Mouse (Mus musculus): ENCODE measurements around the gene Nhlh1. TPM values are rescaled to one million over a fixed set of nuclear protein-coding genes. Genes with fewer than 3 reads are reported as not detected.

Gene Nhlh1
- total and polyA plus RNA-seq, 3 experiments: not detected

DNA sequence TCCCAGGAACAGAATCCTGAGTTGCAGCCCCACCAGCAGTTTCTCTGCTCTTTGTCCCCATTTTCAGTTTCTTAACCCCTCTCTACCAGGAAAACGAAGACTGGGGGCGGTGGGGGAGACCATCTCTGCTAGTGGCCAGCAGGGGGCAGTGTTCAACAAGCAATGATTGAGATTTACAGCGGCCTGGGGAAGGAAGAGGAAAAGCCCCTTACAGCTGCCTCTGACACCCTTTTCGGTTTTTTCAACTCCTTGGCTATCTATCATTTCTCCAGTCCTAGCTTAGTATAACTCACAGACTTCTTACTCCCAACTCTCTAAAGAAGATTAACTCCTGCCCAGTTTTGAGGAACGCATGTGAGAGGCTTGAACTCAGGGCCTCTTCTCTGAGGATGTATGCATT, 10.4 kb downstream of the Nhlh1 start:
- peak; percentile 91 for DNase-seq (ENCODE audit: low read depth, low spot score)
- Histone ChIP-seq H3K4me1 (ENCODE audit: control insufficient read depth in 1 of 2, insufficient read depth in 2 of 2, low read length in 2 of 2) (0 out of 4 replicates have a peak, but pooled peaks cover 0 to 7% of the 10 kb centered on the region in 2 experiments), H3K9ac (ENCODE audit: control insufficient read depth, low read depth, low read length, poor library complexity, severe bottlenecking) (peak overlapping the region; percentile 4; the same call in 1 of the 2 replicates), H3K9me3 (replicated peaks; ENCODE audit: insufficient read depth, low read length) (no peaks in the 10 kb centered on the region), H3K4me3 (ENCODE audit: control insufficient read depth in 1 of 2, insufficient read depth in 1 of 2, low read depth in 2 of 2, low read length in 2 of 2) (peak overlapping the region; percentile 30 to 43; a peak in 2 of 4 replicates), H3K79me2 (ENCODE audit: control insufficient read depth, insufficient read depth, low read length, poor library complexity) (no peaks in the 10 kb centered on the region), H3K27me3 (ENCODE audit: control insufficient read depth in 1 of 2, insufficient read depth in 2 of 2, low read length in 2 of 2) (no peaks in the 10 kb centered on the region), H3K27ac (ENCODE audit: control insufficient read depth, low read depth, low read length) (peak overlapping the region; percentile 38), H3K36me3 (ENCODE audit: control insufficient read depth in 1 of 2, insufficient read depth in 2 of 2, low read length in 2 of 2) (no peaks in the 10 kb centered on the region; a peak in 1 of 4 replicates)
- peak; percentile 40 to 90 (median 77) for TF ChIP-seq CTCF (IDR thresholded peaks at IDR 0.05 in 2 of 3, conservative IDR thresholded peaks at IDR 0.05 in 1 of 3; ENCODE audit: control insufficient read depth in 1 of 3, insufficient read depth in 1 of 3, low read depth in 2 of 3, low read length in 3 of 3, poor library complexity in 1 of 3, severe bottlenecking in 1 of 3)
- TF ChIP-seq SIN3A (IDR thresholded peaks at IDR 0.05; ENCODE audit: low read length): peak; percentile 60; the same call in 1 of the 2 replicates
- peak; percentile 51; the same call in 1 of the 2 replicates for TF ChIP-seq MAZ (IDR thresholded peaks at IDR 0.05; ENCODE audit: low read depth, low read length)
- TF ChIP-seq RCOR1 (IDR thresholded peaks at IDR 0.05; ENCODE audit: low read depth, low read length): no peak
- TF ChIP-seq RAD21 (IDR thresholded peaks at IDR 0.05; ENCODE audit: low read depth, low read length): peak; percentile 82
- 0 out of 4 replicates have a peak, but pooled peaks of 1 of the 2 experiments have one; percentile 6 for TF ChIP-seq EP300 (IDR thresholded peaks at IDR 0.05; ENCODE audit: low read depth in 1 of 2, low read length in 2 of 2)
- TF ChIP-seq POLR2AphosphoS2 (IDR thresholded peaks at IDR 0.05; ENCODE audit: low read length): no peak
- peak; percentile 13; the same call in 1 of the 2 replicates for TF ChIP-seq TCF12 (IDR thresholded peaks at IDR 0.05; ENCODE audit: low read depth, low read length)
- TF ChIP-seq ZNF384 (IDR thresholded peaks at IDR 0.05; ENCODE audit: low read depth, low read length): peak; percentile 53
- peak; percentile 69 for TF ChIP-seq SMC3 (IDR thresholded peaks at IDR 0.05; ENCODE audit: low read depth, low read length)
- no peak for TF ChIP-seq GATA1 (IDR thresholded peaks at IDR 0.05; ENCODE audit: low read depth, low read length)
- peak; percentile 77 for TF ChIP-seq ZC3H11A (IDR thresholded peaks at IDR 0.05; ENCODE audit: low read depth, low read length)
- no peak for TF ChIP-seq MAFK (IDR thresholded peaks at IDR 0.05; ENCODE audit: borderline replicate concordance, low read depth, low read length)

DNA sequence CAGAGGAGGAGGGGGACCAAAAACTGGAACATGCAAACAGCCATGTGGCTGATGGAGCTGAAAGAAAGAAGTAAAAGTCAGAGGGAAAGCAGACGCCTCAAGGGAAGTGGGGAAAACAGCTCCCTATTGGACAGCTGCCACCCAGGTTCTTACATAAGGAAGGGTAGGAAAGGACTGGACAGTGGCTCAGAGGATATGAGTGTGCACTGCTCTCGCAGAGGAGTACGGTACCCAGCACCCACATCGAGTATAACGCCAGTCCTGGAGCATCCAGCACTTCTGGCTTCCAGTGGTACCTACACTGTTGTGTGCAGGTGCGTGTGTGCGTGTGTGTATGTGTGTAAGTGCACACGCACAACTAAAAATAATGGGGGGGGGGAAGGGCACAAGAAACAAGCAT, 11.0 kb downstream of the Nhlh1 start:
- Histone ChIP-seq H3K27ac (ENCODE audit: control insufficient read depth, low read depth, low read length) (no peak overlapping the region), H3K4me1 (ENCODE audit: control insufficient read depth in 1 of 2, insufficient read depth in 2 of 2, low read length in 2 of 2) (0 out of 4 replicates have a peak, but pooled peaks cover 0 to 7% of the 10 kb centered on the region in 2 experiments), H3K9me3 (replicated peaks; ENCODE audit: insufficient read depth, low read length) (no peaks in the 10 kb centered on the region), H3K27me3 (ENCODE audit: control insufficient read depth in 1 of 2, insufficient read depth in 2 of 2, low read length in 2 of 2) (no peaks in the 10 kb centered on the region), H3K4me3 (ENCODE audit: control insufficient read depth in 1 of 2, insufficient read depth in 1 of 2, low read depth in 2 of 2, low read length in 2 of 2) (no peak overlapping the region), H3K79me2 (ENCODE audit: control insufficient read depth, insufficient read depth, low read length, poor library complexity) (no peaks in the 10 kb centered on the region), H3K9ac (ENCODE audit: control insufficient read depth, low read depth, low read length, poor library complexity, severe bottlenecking) (no peak overlapping the region), H3K36me3 (ENCODE audit: control insufficient read depth in 1 of 2, insufficient read depth in 2 of 2, low read length in 2 of 2) (no peaks in the 10 kb centered on the region; a peak in 1 of 4 replicates)
- peak; percentile 13 for DNase-seq (ENCODE audit: low read depth, low spot score)
- TF ChIP-seq NELFE (IDR thresholded peaks at IDR 0.05; ENCODE audit: low read depth, low read length) (no peak), ZMIZ1 (IDR thresholded peaks at IDR 0.05; ENCODE audit: low read depth, low read length) (no peak), ETS1 (IDR thresholded peaks at IDR 0.05; ENCODE audit: low read depth, low read length) (no peak), GABPA (IDR thresholded peaks at IDR 0.05; ENCODE audit: low read depth, low read length) (no peak), GATA1 (IDR thresholded peaks at IDR 0.05; ENCODE audit: low read depth, low read length) (no peak), MYB (IDR thresholded peaks at IDR 0.05; ENCODE audit: low read depth, low read length) (no peak), POLR2AphosphoS5 (IDR thresholded peaks at IDR 0.05; ENCODE audit: borderline replicate concordance, low read depth, low read length) (no peak), HCFC1 (IDR thresholded peaks at IDR 0.05; ENCODE audit: low read depth, low read length) (no peak), MXI1 (IDR thresholded peaks at IDR 0.05; ENCODE audit: low read depth, low read length) (no peak), USF1 (IDR thresholded peaks at IDR 0.05; ENCODE audit: low read depth, low read length) (no peak), POLR2A (IDR thresholded peaks at IDR 0.05; ENCODE audit: control insufficient read depth in 1 of 2, insufficient read depth in 1 of 2, low read depth in 1 of 2, low read length in 2 of 2, poor library complexity in 1 of 2) (no peak), TCF12 (IDR thresholded peaks at IDR 0.05; ENCODE audit: low read depth, low read length) (no peak)

Data from MEL (cell line).